Mouse (Mus musculus) kidney, adult 2 months (tissue): ENCODE data around the gene Ldb3.

ENCODE experiments used
- CTCF ChIP-seq: fragments of 200-500 bp; conservative IDR thresholded peaks from 2 replicates; pipeline ENCODE4 v1.5.1; 2011; ENCODE audit warnings: low read depth, mild to moderate bottlenecking, control low read depth, low read length, moderate library complexity, mixed read lengths; ENCODE audit not compliant: insufficient read depth, insufficient read length
- POLR2A ChIP-seq: fragments of 200-500 bp; IDR thresholded peaks from one replicate; pipeline ENCODE4 v1.6.1; 2011; ENCODE audit warnings: low read depth, low read length, control low read depth

DNA sequence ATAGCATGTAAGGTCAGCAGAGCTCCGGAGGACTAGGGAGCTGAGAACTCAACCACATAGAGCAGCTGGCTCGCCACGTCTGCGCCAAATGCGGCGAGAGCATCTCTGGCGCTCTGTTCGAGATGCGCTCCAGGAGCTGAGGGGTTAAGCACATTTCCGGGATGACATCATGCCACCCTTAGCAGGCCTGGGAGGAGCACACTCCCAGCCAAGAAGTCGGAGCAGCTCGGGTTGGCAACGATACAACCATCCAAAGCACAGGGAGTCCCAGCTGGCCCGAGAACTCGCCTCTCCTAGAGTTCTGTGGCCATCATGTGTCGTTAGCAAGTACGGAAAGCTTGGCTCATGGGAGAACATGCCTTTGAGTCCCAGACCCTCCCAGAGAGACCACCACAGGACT is 22.8 kb downstream of the Ldb3 start:
- no peak for TF ChIP-seq CTCF
- TF ChIP-seq POLR2A: no peak
